Mouse (Mus musculus) forebrain, embryonic 14.5 days (tissue): ENCODE results near the gene Rcor1. TPM values are rescaled to one million over a fixed set of nuclear protein-coding genes. Genes with fewer than 3 reads are reported as not detected.

ENCODE experiments used
- ATAC-seq: fragments of 200-750 bp; cut with Nextera tagmentation; 2 replicates; pipeline ENCODE4 v1.8.0; 2017; ENCODE audit warnings: mild to moderate bottlenecking, moderate library complexity
- DNase-seq: peaks from one replicate; pipeline ENCODE4 v3.0.0-alpha.2; 2015; ENCODE audit warnings: low spot score
- H3K27ac ChIP-seq: fragments of 300-500 bp; sonication (generic); 2 replicates; pipeline ENCODE4 v1.5.1; 2014; ENCODE audit warnings: low read depth, mild to moderate bottlenecking, control low read depth, low read length, moderate library complexity
- H3K27me3 ChIP-seq: fragments of 300-500 bp; sonication (generic); replicated peaks from 2 replicates; pipeline ENCODE4 v1.6.1; 2014; ENCODE audit warnings: low read length, control low read depth, mixed read lengths; ENCODE audit not compliant: control insufficient read depth, insufficient read depth
- H3K36me3 ChIP-seq: fragments of 300-500 bp; sonication (generic); 2 replicates; pipeline ENCODE4 v1.6.1; 2014; ENCODE audit warnings: low read length, control low read depth; ENCODE audit not compliant: control insufficient read depth, insufficient read depth
- H3K4me1 ChIP-seq: fragments of 300-500 bp; sonication (generic); 2 replicates; pipeline ENCODE4 v1.6.1; 2014; ENCODE audit warnings: antibody characterized with exemption, low read length, control low read depth; ENCODE audit not compliant: control insufficient read depth, insufficient read depth
- H3K4me2 ChIP-seq: fragments of 300-500 bp; sonication (generic); 2 replicates; pipeline ENCODE4 v1.6.1; 2014; ENCODE audit warnings: mild to moderate bottlenecking, control low read depth, low read length
- H3K4me3 ChIP-seq: fragments of 300-500 bp; sonication (generic); 2 replicates; pipeline ENCODE4 v1.5.1; 2014; ENCODE audit warnings: low read depth, low read length, control low read depth
- H3K9ac ChIP-seq: fragments of 300-500 bp; sonication (generic); 2 replicates; pipeline ENCODE4 v1.6.1; 2014; ENCODE audit warnings: mild to moderate bottlenecking, low read length, control low read depth, moderate library complexity
- H3K9me3 ChIP-seq: fragments of 300-500 bp; sonication (generic); replicated peaks from 2 replicates; pipeline ENCODE4 v1.6.1; 2016; ENCODE audit warnings: low read length, control low read depth, mixed read lengths; ENCODE audit not compliant: control insufficient read depth
- WGBS: fragments of 180-500 bp; shearing (Covaris S2); extraction: QIAGEN DNeasy Blood & Tissue Kit; methylation state at CpG from one replicate; pipeline ENCODE4 v1.1.7; 2014; 5-methylcytosine and 5-hydroxymethylcytosine counted together
- polyA plus RNA-seq: library from polyadenylated mRNA; unstranded; fragments of >200 nt; fragmentation: Nextera tagmentation; extraction: Ambion mirVana; gene quantifications from 2 replicates; pipeline ENCODE4 v1.2.1, GENCODE M21; 2014

Rcor1 gene
- polyA plus RNA-seq, 1 experiment from 2014 or later: 8.5 TPM

GRCm38 (mm10) chr12:111032839-111033238 is 6.3 kb upstream of the Rcor1 start:
- H3K27ac ChIP-seq: no peak overlapping the region

GRCm38 (mm10) chr12:111035182-111035824 is 3.8 kb upstream of the Rcor1 start:
- no peak for DNase-seq
- H3K9ac ChIP-seq: no peak overlapping the region
- H3K4me3 ChIP-seq: no peak overlapping the region
- H3K4me1 ChIP-seq: 0 out of 2 replicates have a peak, but pooled peaks cover 3% of the 10 kb centered on the region
- no peak overlapping the region for H3K27ac ChIP-seq
- WGBS: 63% methylated on average over 12 of the region's 12 CpGs
- H3K4me2 ChIP-seq: no peak overlapping the region
- H3K36me3 ChIP-seq: no peaks in the 10 kb centered on the region
- ATAC-seq: no peak
- no peaks in the 10 kb centered on the region for H3K27me3 ChIP-seq
- H3K9me3 ChIP-seq: no peaks in the 10 kb centered on the region

More at GRCm38 (mm10) chr12:111032839-111033238, 6.3 kb upstream of the Rcor1 start:
- no peaks in the 10 kb centered on the region for H3K36me3 ChIP-seq
- no peak overlapping the region for H3K9ac ChIP-seq
- ATAC-seq (no peak), DNase-seq (no peak)
- WGBS: 88% methylated on average over 5 of the region's 5 CpGs
- H3K27me3 ChIP-seq: no peaks in the 10 kb centered on the region
- no peak overlapping the region for H3K4me3 ChIP-seq
- 0 out of 2 replicates have a peak, but pooled peaks cover 3% of the 10 kb centered on the region for H3K4me1 ChIP-seq
- no peak overlapping the region for H3K4me2 ChIP-seq
- H3K9me3 ChIP-seq: no peaks in the 10 kb centered on the region

GRCm38 (mm10) chr12:111036198-111036775 is 2.9 kb upstream of the Rcor1 start:
- no peaks in the 10 kb centered on the region for H3K9me3 ChIP-seq
- H3K4me3 ChIP-seq: no peak overlapping the region
- no peaks in the 10 kb centered on the region for H3K27me3 ChIP-seq
- no peak for ATAC-seq
- H3K36me3 ChIP-seq: no peaks in the 10 kb centered on the region
- H3K4me2 ChIP-seq: no peak overlapping the region
- peaks cover 12% of the 10 kb centered on the region for H3K4me1 ChIP-seq
- H3K9ac ChIP-seq: no peak overlapping the region
- no peak overlapping the region for H3K27ac ChIP-seq
- DNase-seq: no peak

GRCm38 (mm10) chr12:111037241-111038180 is 1.6 kb upstream of the Rcor1 start:
- ATAC-seq: no peak
- WGBS: 63% methylated on average over 18 of the region's 18 CpGs
- Histone ChIP-seq H3K36me3 (no peaks in the 10 kb centered on the region), H3K4me3 (peak overlapping the region; percentile 95), H3K4me2 (peak overlapping the region; percentile 70), H3K4me1 (peaks cover 15% of the 10 kb centered on the region), H3K27me3 (no peaks in the 10 kb centered on the region), H3K9me3 (no peaks in the 10 kb centered on the region), H3K9ac (peak overlapping the region; percentile 82), H3K27ac (peak overlapping the region; percentile 99)
- no peak for DNase-seq

GRCm38 (mm10) chr12:111038231-111038975 is 748 bp upstream of the Rcor1 start:
- peaks cover 15% of the 10 kb centered on the region for H3K4me1 ChIP-seq
- no peaks in the 10 kb centered on the region for H3K9me3 ChIP-seq
- H3K36me3 ChIP-seq: no peaks in the 10 kb centered on the region
- H3K27ac ChIP-seq: peak overlapping the region; percentile 99
- peak overlapping the region; percentile 95 for H3K4me3 ChIP-seq
- H3K4me2 ChIP-seq: peak overlapping the region; percentile 70
- H3K27me3 ChIP-seq: no peaks in the 10 kb centered on the region
- ATAC-seq: peak; percentile 72
- peak; percentile 83 for DNase-seq
- H3K9ac ChIP-seq: peak overlapping the region; percentile 82
- WGBS: under 1% methylated on average over 50 of the region's 54 CpGs

- Histone ChIP-seq H3K27me3 (no peaks in the 10 kb centered on the region), H3K27ac (peak overlapping the region; percentile 99), H3K4me2 (peak overlapping the region; percentile 90), H3K36me3 (no peaks in the 10 kb centered on the region), H3K4me1 (peaks cover 15% of the 10 kb centered on the region), H3K9me3 (no peaks in the 10 kb centered on the region), H3K4me3 (peak overlapping the region; percentile 95), H3K9ac (peak overlapping the region; percentile 89)
- no peak for ATAC-seq
- peak; percentile 20 for DNase-seq
- under 1% methylated on average over 62 of the region's 65 CpGs for WGBS
Measured at GRCm38 (mm10) chr12:111039771-111040530, 800 bp downstream of the Rcor1 start.

GRCm38 (mm10) chr12:111040531-111040860 is 1.3 kb downstream of the Rcor1 start:
- Histone ChIP-seq H3K9me3 (no peaks in the 10 kb centered on the region), H3K27me3 (no peaks in the 10 kb centered on the region), H3K9ac (peak overlapping the region; percentile 89), H3K4me1 (peaks cover 15% of the 10 kb centered on the region), H3K27ac (0 out of 2 replicates have a peak overlapping the region, but pooled peaks have one; percentile 99), H3K36me3 (no peaks in the 10 kb centered on the region), H3K4me2 (peak overlapping the region; percentile 90), H3K4me3 (peak overlapping the region; percentile 95)
- WGBS: under 1% methylated on average over 3 of the region's 3 CpGs
- ATAC-seq (no peak), DNase-seq (no peak)

GRCm38 (mm10) chr12:111041196-111041595 is 2.0 kb downstream of the Rcor1 start:
- Histone ChIP-seq H3K9ac (peak overlapping the region; percentile 89; the same call in 1 of the 2 replicates), H3K27ac (no peak overlapping the region), H3K4me3 (peak overlapping the region; percentile 95), H3K4me1 (peaks cover 15% of the 10 kb centered on the region), H3K9me3 (no peaks in the 10 kb centered on the region), H3K4me2 (peak overlapping the region; percentile 90), H3K36me3 (no peaks in the 10 kb centered on the region), H3K27me3 (no peaks in the 10 kb centered on the region)
- DNase-seq: peak; percentile 43
- ATAC-seq: no peak
- 46% methylated on average over 4 of the region's 4 CpGs for WGBS
